Comparison of ENCODE assay signal across 11 mouse cellular contexts in genomic region chr15:85494163-85494621, GRCm38 (mm10). TPM values are rescaled to one million over a fixed set of nuclear protein-coding genes. Genes with fewer than 3 reads are reported as not detected.
DNase-seq lines count a peak whose midpoint lies in the region; ATAC-seq and TF ChIP-seq lines count a peak whose summit lies in the region.
"Had no signal": no experiment of that assay in that cellular context is flagged by ENCODE, and none has a peak within 500 bp of the region (broad histone marks: within the 10 kb centered on the region; RNA-seq: fewer than 3 reads in every experiment).

No protein-coding gene starts in this region.

- H3K4me1 ChIP-seq in neural tube, embryonic 13.5 days (replicated peaks): peaks cover 56% of the 10 kb centered on the region
- H3K4me1 ChIP-seq in heart, embryonic 12.5 days (replicated peaks): no peaks in the 10 kb centered on the region
- no peaks in the 10 kb centered on the region for H3K4me1 ChIP-seq in liver, postnatal 0 days (ENCODE audit: insufficient read depth)

- H3K9me3 ChIP-seq in neural tube, embryonic 13.5 days: no peaks in the 10 kb centered on the region
- no peaks in the 10 kb centered on the region for H3K9me3 ChIP-seq in heart, embryonic 12.5 days (replicated peaks)
- H3K9me3 ChIP-seq in liver, postnatal 0 days (ENCODE audit: low read length): no peaks in the 10 kb centered on the region

- H3K27ac ChIP-seq in neural tube, embryonic 13.5 days (replicated peaks): peak overlapping the region; percentile 61
- no peak overlapping the region for H3K27ac ChIP-seq in heart, embryonic 12.5 days (ENCODE audit: poor library complexity, severe bottlenecking)
- no peak overlapping the region for H3K27ac ChIP-seq in liver, postnatal 0 days (ENCODE audit: low read depth)

- DNase-seq in cerebellum, postnatal 36 days: peak; percentile 16
- DNase-seq in frontal cortex, adult 2 months (ENCODE audit: extremely low spot score in 1 of 2, low spot score in 1 of 2): peak; percentile 72 to 80
- DNase-seq in layer of hippocampus, postnatal 25 days (ENCODE audit: extremely low spot score in 1 of 2, low spot score in 1 of 2): peak; percentile 42 to 60
- no peak for DNase-seq in adrenal gland, postnatal 4 days (ENCODE audit: low spot score in 2 of 2)
- no peak for DNase-seq in B cell, adult 2 months
- no peak for DNase-seq in liver, postnatal 0 days

- WGBS in neural tube, embryonic 13.5 days: 8% methylated on average over 11 of the region's 11 CpGs
- WGBS in heart, embryonic 12.5 days: 6% methylated on average over 11 of the region's 11 CpGs
- 14% methylated on average over 11 of the region's 11 CpGs for WGBS in liver, postnatal 0 days (ENCODE audit: insufficient replicate concordance)

- no peaks in the 10 kb centered on the region for H3K36me3 ChIP-seq in neural tube, embryonic 13.5 days
- H3K36me3 ChIP-seq in heart, embryonic 12.5 days: no peaks in the 10 kb centered on the region
- H3K36me3 ChIP-seq in liver, postnatal 0 days (replicated peaks; ENCODE audit: insufficient read depth, low read length): no peaks in the 10 kb centered on the region

- H3K27me3 ChIP-seq in neural tube, embryonic 13.5 days: no peaks in the 10 kb centered on the region
- peaks cover 87% of the 10 kb centered on the region for H3K27me3 ChIP-seq in heart, embryonic 12.5 days (replicated peaks)
- no peaks in the 10 kb centered on the region for H3K27me3 ChIP-seq in liver, postnatal 0 days (ENCODE audit: insufficient read depth, low read length)

- ATAC-seq in neural tube, embryonic 13.5 days (ENCODE audit: low read depth): peak; percentile 25; the same call in 1 of the 2 replicates
- ATAC-seq in heart, embryonic 12.5 days (ENCODE audit: insufficient number of reproducible peaks, low FRiP score): no peak
- no peak for ATAC-seq in liver, postnatal 0 days

- TF ChIP-seq EP300 in liver, postnatal 0 days (IDR thresholded peaks at IDR 0.05; ENCODE audit: low read depth): no peak

- no peak for TF ChIP-seq CTCF in liver, postnatal 0 days (IDR thresholded peaks at IDR 0.05; ENCODE audit: low read depth)

- no peak overlapping the region for H3K4me2 ChIP-seq in neural tube, embryonic 13.5 days
- H3K4me2 ChIP-seq in heart, embryonic 12.5 days: no peak overlapping the region
- H3K4me2 ChIP-seq in liver, postnatal 0 days (ENCODE audit: low read depth, low read length): no peak overlapping the region

- H3K4me3 ChIP-seq in neural tube, embryonic 13.5 days: no peak overlapping the region
- no peak overlapping the region for H3K4me3 ChIP-seq in heart, embryonic 12.5 days
- no peak overlapping the region for H3K4me3 ChIP-seq in liver, postnatal 0 days (ENCODE audit: low read depth, low read length)

- H3K9ac ChIP-seq in neural tube, embryonic 13.5 days: no peak overlapping the region
- no peak overlapping the region for H3K9ac ChIP-seq in heart, embryonic 12.5 days
- H3K9ac ChIP-seq in liver, postnatal 0 days (replicated peaks): no peak overlapping the region

RNA-seq across cellular contexts. Expression of gene 7530416G11Rik, which starts 8.8 kb away (rescaled TPM):
- 0.15 TPM in 1 of 2 replicates, not detected in the other for polyA plus RNA-seq in frontal cortex, adult 2 months (2012; rRNA removed)
- total RNA-seq in layer of hippocampus, postnatal 25 days (2021): not detected
- not detected in 2 replicates for polyA plus RNA-seq in neural tube, embryonic 13.5 days (2015; fragmentation: Nextera tagmentation; extraction: Ambion mirVana)
- total RNA-seq in adrenal gland, postnatal 4 days (2021): not detected
- not detected in 2 replicates for polyA plus RNA-seq in heart, embryonic 12.5 days (2016; fragmentation: Nextera tagmentation; extraction: Ambion mirVana)
- not detected in 2 replicates for polyA plus RNA-seq in liver, postnatal 0 days (2015; fragmentation: Nextera tagmentation; extraction: Ambion mirVana)
- polyA plus RNA-seq: embryonic facial prominence, embryonic 14.5 days; liver, embryonic 16.5 days; spleen, adult 2 months had no signal

Comparison
In these comparisons a context has a peak if more than half of its experiments do, and no peak if none do; other contexts are left out.
1. DNase-seq: peak in cerebellum, postnatal 36 days (2 of 2), frontal cortex, adult 2 months (2 of 2) and layer of hippocampus, postnatal 25 days (2 of 2); none in adrenal gland, postnatal 4 days (0 of 2), B cell, adult 2 months (0 of 2) and liver, postnatal 0 days (single experiment).